Mouse (Mus musculus): ENCODE measurements around the gene Mroh8. TPM values are rescaled to one million over a fixed set of nuclear protein-coding genes. Genes with fewer than 3 reads are reported as not detected.

The Mroh8 gene
- total and polyA plus RNA-seq, 3 experiments, result 0.15 to 0.18 TPM; not detected in 1

GRCm38 (mm10) chr2:157203026-157203425 lies 76.3 kb downstream of the Mroh8 start:
- Histone ChIP-seq H3K79me2 (ENCODE audit: control insufficient read depth, insufficient read depth, low read length, poor library complexity) (peaks cover 16% of the 10 kb centered on the region), H3K4me1 (ENCODE audit: control insufficient read depth in 1 of 2, insufficient read depth in 2 of 2, low read length in 2 of 2) (peaks cover 4 to 9% of the 10 kb centered on the region in 2 experiments), H3K9me3 (replicated peaks; ENCODE audit: insufficient read depth, low read length) (no peaks in the 10 kb centered on the region), H3K27ac (ENCODE audit: control insufficient read depth, low read depth, low read length) (no peak overlapping the region), H3K4me3 (ENCODE audit: control insufficient read depth in 1 of 2, insufficient read depth in 1 of 2, low read depth in 2 of 2, low read length in 2 of 2) (peak overlapping the region in 1 of 2 experiments; percentile 89; a peak in 2 of 4 replicates), H3K9ac (ENCODE audit: control insufficient read depth, low read depth, low read length, poor library complexity, severe bottlenecking) (peak overlapping the region; percentile 95), H3K36me3 (ENCODE audit: control insufficient read depth in 1 of 2, insufficient read depth in 2 of 2, low read length in 2 of 2) (peaks cover 13 to 19% of the 10 kb centered on the region in 2 experiments), H3K27me3 (ENCODE audit: control insufficient read depth in 1 of 2, insufficient read depth in 2 of 2, low read length in 2 of 2) (no peaks in the 10 kb centered on the region)
- peak; percentile 71 for TF ChIP-seq ZNF384 (IDR thresholded peaks at IDR 0.05; ENCODE audit: low read depth, low read length)
- TF ChIP-seq BHLHE40 (IDR thresholded peaks at IDR 0.05; ENCODE audit: borderline replicate concordance, low read depth, low read length), result no peak
- TF ChIP-seq E2F4 (IDR thresholded peaks at IDR 0.05; ENCODE audit: borderline replicate concordance, low read depth, low read length), result 0 out of 2 replicates have a peak, but pooled peaks have one; percentile 17
- DNase-seq (ENCODE audit: low read depth, low spot score), result no peak

DNA sequence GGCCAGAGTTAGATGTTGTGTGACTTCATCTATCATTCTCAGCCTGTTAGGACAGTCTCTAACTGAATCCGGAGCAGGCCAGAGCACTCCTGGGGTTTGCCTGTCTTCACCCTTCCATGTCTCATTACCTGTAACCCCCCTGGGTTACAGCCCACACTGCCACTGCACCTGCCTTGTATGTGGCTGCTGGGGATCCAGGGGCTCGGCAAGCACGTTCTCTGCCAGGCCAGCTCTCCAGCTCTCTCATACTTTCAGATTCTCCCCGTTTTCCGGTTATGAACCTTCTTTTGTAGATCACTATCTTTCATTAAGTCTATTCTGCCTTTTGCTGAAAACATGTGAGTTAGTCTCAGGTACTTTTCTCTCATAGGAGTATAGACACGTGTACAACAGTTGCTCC lies 77.0 kb downstream of the Mroh8 start:
- Histone ChIP-seq H3K4me3 (ENCODE audit: control insufficient read depth in 1 of 2, insufficient read depth in 1 of 2, low read depth in 2 of 2, low read length in 2 of 2) (no peak overlapping the region), H3K27ac (ENCODE audit: control insufficient read depth, low read depth, low read length) (no peak overlapping the region)

DNA sequence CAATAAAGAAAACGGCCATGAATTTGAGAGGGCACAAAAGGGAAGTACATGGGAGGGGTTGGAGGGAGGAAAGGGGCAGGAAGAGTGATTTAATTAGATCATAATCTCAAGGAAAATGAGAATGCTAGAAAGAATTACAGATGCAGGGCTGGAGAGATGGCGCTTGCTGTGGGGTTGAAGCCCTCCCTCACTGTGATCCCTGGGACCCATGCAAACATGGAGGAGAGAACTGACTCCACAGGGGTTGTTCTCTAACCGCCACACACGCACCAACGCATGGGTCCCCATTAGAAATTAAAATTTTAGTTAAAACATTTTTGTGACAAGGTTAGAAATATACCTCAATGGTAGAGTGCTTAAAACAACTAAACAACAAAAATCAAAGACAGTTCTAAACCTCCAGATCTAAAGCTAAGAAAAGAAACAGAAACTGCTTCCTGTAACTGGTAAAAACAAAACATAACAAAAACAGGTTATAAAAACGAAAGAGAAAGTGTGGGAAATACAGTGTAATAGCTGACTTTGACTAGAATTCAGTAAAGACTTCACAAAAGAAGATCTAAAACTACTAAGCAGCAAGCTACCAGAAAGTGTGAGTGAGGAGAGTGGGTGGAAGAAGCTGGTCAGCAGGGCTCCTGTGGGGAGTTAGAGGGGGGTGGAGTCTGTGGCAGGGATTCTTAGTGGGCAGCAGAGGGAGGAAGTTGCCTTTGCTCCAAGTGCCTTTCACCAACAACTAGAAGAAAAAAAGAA lies 78.1 kb downstream of the Mroh8 start:
- no peaks in the 10 kb centered on the region for H3K9me3 ChIP-seq (replicated peaks; ENCODE audit: insufficient read depth, low read length)
- H3K79me2 ChIP-seq (ENCODE audit: control insufficient read depth, insufficient read depth, low read length, poor library complexity), result peaks cover 16% of the 10 kb centered on the region
- H3K27ac ChIP-seq (ENCODE audit: control insufficient read depth, low read depth, low read length), result no peak overlapping the region
- no peak for DNase-seq (ENCODE audit: low read depth, low spot score)
- H3K27me3 ChIP-seq (ENCODE audit: control insufficient read depth in 1 of 2, insufficient read depth in 2 of 2, low read length in 2 of 2), result no peaks in the 10 kb centered on the region
- H3K4me3 ChIP-seq (ENCODE audit: control insufficient read depth in 1 of 2, insufficient read depth in 1 of 2, low read depth in 2 of 2, low read length in 2 of 2), result no peak overlapping the region
- no peak overlapping the region; the same call in 1 of the 2 replicates for H3K9ac ChIP-seq (ENCODE audit: control insufficient read depth, low read depth, low read length, poor library complexity, severe bottlenecking)
- peaks cover 4 to 9% of the 10 kb centered on the region in 2 experiments for H3K4me1 ChIP-seq (ENCODE audit: control insufficient read depth in 1 of 2, insufficient read depth in 2 of 2, low read length in 2 of 2)
- TF ChIP-seq TCF12 (IDR thresholded peaks at IDR 0.05; ENCODE audit: low read depth, low read length), result no peak
- no peak for TF ChIP-seq MAX (IDR thresholded peaks at IDR 0.05; ENCODE audit: low read length)
- TF ChIP-seq CHD2 (IDR thresholded peaks at IDR 0.05; ENCODE audit: low read length), result no peak
- TF ChIP-seq RCOR1 (IDR thresholded peaks at IDR 0.05; ENCODE audit: low read depth, low read length), result no peak
- no peak for TF ChIP-seq E2F4 (IDR thresholded peaks at IDR 0.05; ENCODE audit: borderline replicate concordance, low read depth, low read length)
- TF ChIP-seq ZC3H11A (IDR thresholded peaks at IDR 0.05; ENCODE audit: low read depth, low read length), result no peak
- no peak for TF ChIP-seq EP300 (IDR thresholded peaks at IDR 0.05; ENCODE audit: low read depth in 1 of 2, low read length in 2 of 2)
- no peak for TF ChIP-seq BHLHE40 (IDR thresholded peaks at IDR 0.05; ENCODE audit: borderline replicate concordance, low read depth, low read length)
- no peak for TF ChIP-seq ZMIZ1 (IDR thresholded peaks at IDR 0.05; ENCODE audit: low read depth, low read length)
- TF ChIP-seq MYB (IDR thresholded peaks at IDR 0.05; ENCODE audit: low read depth, low read length), result no peak
- no peak for TF ChIP-seq ETS1 (IDR thresholded peaks at IDR 0.05; ENCODE audit: low read depth, low read length)
- TF ChIP-seq TAL1 (IDR thresholded peaks at IDR 0.05; ENCODE audit: low read length), result no peak
- TF ChIP-seq SIN3A (IDR thresholded peaks at IDR 0.05; ENCODE audit: low read length), result no peak
- H3K36me3 ChIP-seq (ENCODE audit: control insufficient read depth in 1 of 2, insufficient read depth in 2 of 2, low read length in 2 of 2), result peaks cover 22 to 23% of the 10 kb centered on the region in 2 experiments

More for the DNA sequence above, 77.0 kb downstream of the Mroh8 start:
- DNase-seq (ENCODE audit: low read depth, low spot score), result no peak
- H3K36me3 ChIP-seq (ENCODE audit: control insufficient read depth in 1 of 2, insufficient read depth in 2 of 2, low read length in 2 of 2), result peaks cover 16 to 22% of the 10 kb centered on the region in 2 experiments
- H3K27me3 ChIP-seq (ENCODE audit: control insufficient read depth in 1 of 2, insufficient read depth in 2 of 2, low read length in 2 of 2), result no peaks in the 10 kb centered on the region
- no peaks in the 10 kb centered on the region for H3K9me3 ChIP-seq (replicated peaks; ENCODE audit: insufficient read depth, low read length)
- TF ChIP-seq GATA1 (IDR thresholded peaks at IDR 0.05; ENCODE audit: low read depth, low read length) (no peak), RAD21 (IDR thresholded peaks at IDR 0.05; ENCODE audit: low read depth, low read length) (no peak), USF2 (IDR thresholded peaks at IDR 0.05; ENCODE audit: borderline replicate concordance in 1 of 2, insufficient read depth in 1 of 2, low read depth in 1 of 2, low read length in 2 of 2) (no peak), ELF1 (IDR thresholded peaks at IDR 0.05; ENCODE audit: low read depth, low read length) (no peak)
- H3K9ac ChIP-seq (ENCODE audit: control insufficient read depth, low read depth, low read length, poor library complexity, severe bottlenecking), result no peak overlapping the region; the same call in 1 of the 2 replicates
- peaks cover 4 to 9% of the 10 kb centered on the region in 2 experiments for H3K4me1 ChIP-seq (ENCODE audit: control insufficient read depth in 1 of 2, insufficient read depth in 2 of 2, low read length in 2 of 2)
- peaks cover 16% of the 10 kb centered on the region for H3K79me2 ChIP-seq (ENCODE audit: control insufficient read depth, insufficient read depth, low read length, poor library complexity)
